Mouse (Mus musculus) cerebellum, adult 9-10 months (tissue): ENCODE measurements around the gene Hoxa9.

Experiments used
- DNase-seq: peaks from one replicate; pipeline ENCODE4 v3.0.0; 2022

Hoxa9 gene

GRCm38 (mm10) chr6:52200751-52201250, 30.1 kb downstream of the Hoxa9 start:
- DNase-seq, result no peak

GRCm38 (mm10) chr6:52200073-52200750, 30.7 kb downstream of the Hoxa9 start:
- DNase-seq, result no peak

GRCm38 (mm10) chr6:52197271-52197670, 33.6 kb downstream of the Hoxa9 start:
- no peak for DNase-seq

GRCm38 (mm10) chr6:52196811-52197210, 34.1 kb downstream of the Hoxa9 start:
- DNase-seq, result no peak

- no peak for DNase-seq
Observed at GRCm38 (mm10) chr6:52194690-52195089, 36.2 kb downstream of the Hoxa9 start.

- DNase-seq, result no peak
Observed at GRCm38 (mm10) chr6:52191860-52192550, 38.9 kb downstream of the Hoxa9 start.

- no peak for DNase-seq
Observed at GRCm38 (mm10) chr6:52190906-52191810, 39.7 kb downstream of the Hoxa9 start, which contains the start of gene Hoxa4. Hoxa4 (minus strand) TSS chr6:52191753.

GRCm38 (mm10) chr6:52190410-52190809, 40.5 kb downstream of the Hoxa9 start:
- DNase-seq, result no peak

- DNase-seq, result no peak
Observed at GRCm38 (mm10) chr6:52189909-52190308, 41.0 kb downstream of the Hoxa9 start.

GRCm38 (mm10) chr6:52189172-52189591, 41.7 kb downstream of the Hoxa9 start:
- DNase-seq, result no peak

- no peak for DNase-seq
Observed at GRCm38 (mm10) chr6:52186500-52186899, 44.4 kb downstream of the Hoxa9 start.

- DNase-seq, result no peak
Observed at GRCm38 (mm10) chr6:52185834-52186233, 45.1 kb downstream of the Hoxa9 start.

- no peak for DNase-seq
Observed at GRCm38 (mm10) chr6:52185222-52185621, 45.7 kb downstream of the Hoxa9 start.

GRCm38 (mm10) chr6:52184668-52185067, 46.2 kb downstream of the Hoxa9 start:
- DNase-seq, result no peak

- no peak for DNase-seq
Observed at GRCm38 (mm10) chr6:52183311-52184080, 47.4 kb downstream of the Hoxa9 start.

- DNase-seq, result no peak
Observed at GRCm38 (mm10) chr6:52182793-52183192, 48.1 kb downstream of the Hoxa9 start.

- DNase-seq, result no peak
Observed at GRCm38 (mm10) chr6:52182030-52182429, 48.9 kb downstream of the Hoxa9 start.

- DNase-seq, result no peak
Observed at GRCm38 (mm10) chr6:52180726-52181125, 50.2 kb downstream of the Hoxa9 start.

- no peak for DNase-seq
Observed at GRCm38 (mm10) chr6:52180213-52180710, 50.6 kb downstream of the Hoxa9 start.

- no peak for DNase-seq
Observed at GRCm38 (mm10) chr6:52179690-52180089, 51.2 kb downstream of the Hoxa9 start.

- no peak for DNase-seq
Observed at GRCm38 (mm10) chr6:52178918-52179665, 51.8 kb downstream of the Hoxa9 start.
